Mouse (Mus musculus) MEL (cell line): ENCODE data around the gene B3galt6.

Experiments
- BHLHE40 ChIP-seq: IDR thresholded peaks from 2 replicates; pipeline ENCODE4 v1.6.1; 2012; ENCODE audit warnings: low read depth, mild to moderate bottlenecking, inconsistent platforms, low read length, improper control_type of control experiment, borderline replicate concordance
- GABPA ChIP-seq: IDR thresholded peaks from 2 replicates; pipeline ENCODE4 v1.6.1; 2012; ENCODE audit warnings: low read depth, mild to moderate bottlenecking, inconsistent platforms, low read length, improper control_type of control experiment, moderate library complexity
- KAT2A ChIP-seq: conservative IDR thresholded peaks from 2 replicates; pipeline ENCODE4 v1.6.1; 2012; ENCODE audit warnings: low read depth, low read length, improper control_type of control experiment, inconsistent platforms
- POLR2A ChIP-seq, 2 experiments: IDR thresholded peaks; 2 replicates each; pipeline ENCODE4 v1.6.1; 2011 to 2012; ENCODE audit warnings: low read length in 2 of 2, mild to moderate bottlenecking in 2 of 2, control low read depth in 1 of 2, improper control_type of control experiment in 1 of 2, low read depth in 1 of 2, moderate library complexity in 1 of 2; ENCODE audit not compliant: control insufficient read depth in 1 of 2, insufficient read depth in 1 of 2, poor library complexity in 1 of 2
- RCOR1 ChIP-seq: IDR thresholded peaks from 2 replicates; pipeline ENCODE4 v1.6.1; 2012; ENCODE audit warnings: low read depth, mild to moderate bottlenecking, inconsistent platforms, low read length, improper control_type of control experiment
- SIN3A ChIP-seq: IDR thresholded peaks from 2 replicates; pipeline ENCODE4 v1.6.1; 2012; ENCODE audit warnings: low read length, improper control_type of control experiment, inconsistent platforms
- USF1 ChIP-seq: IDR thresholded peaks from 2 replicates; pipeline ENCODE4 v1.6.1; 2014; ENCODE audit warnings: low read depth, mild to moderate bottlenecking, inconsistent platforms, low read length, improper control_type of control experiment, moderate library complexity
- USF2 ChIP-seq, 2 experiments: IDR thresholded peaks; 2 replicates each; pipeline ENCODE4 v1.6.1; 2011 to 2012; ENCODE audit warnings: improper control_type of control experiment in 2 of 2, low read length in 2 of 2, borderline replicate concordance in 1 of 2, inconsistent platforms in 1 of 2, low read depth in 1 of 2, mild to moderate bottlenecking in 1 of 2; ENCODE audit not compliant: insufficient read depth in 1 of 2

DNA sequence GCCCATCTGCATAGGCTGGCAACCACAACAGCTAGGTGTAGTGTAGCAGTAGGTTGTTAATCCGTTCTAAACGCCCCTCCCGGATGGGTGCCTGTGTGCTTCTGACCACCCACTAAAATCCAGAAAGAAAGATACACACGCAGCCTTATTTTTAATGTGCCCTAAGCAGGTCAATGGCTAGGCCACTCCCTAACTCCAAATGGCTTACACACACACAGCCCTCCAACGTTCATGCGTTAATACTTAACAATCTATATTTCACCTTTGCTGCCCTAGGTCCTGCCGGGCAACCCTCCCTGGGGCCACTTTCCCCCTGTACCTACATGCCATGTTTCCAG is 38.8 kb upstream of the B3galt6 start:
- TF ChIP-seq USF1, result no peak
- no peak for TF ChIP-seq SIN3A
- no peak for TF ChIP-seq USF2 (IDR thresholded peaks at IDR 0.05; ENCODE audit: borderline replicate concordance in 1 of 2, insufficient read depth in 1 of 2, low read depth in 1 of 2, low read length in 2 of 2)
- no peak for TF ChIP-seq BHLHE40
- TF ChIP-seq POLR2A (IDR thresholded peaks at IDR 0.05; ENCODE audit: control insufficient read depth in 1 of 2, insufficient read depth in 1 of 2, low read depth in 1 of 2, low read length in 2 of 2, poor library complexity in 1 of 2), result no peak
- TF ChIP-seq GABPA, result no peak
- TF ChIP-seq KAT2A, result no peak
- TF ChIP-seq RCOR1, result no peak
